Mouse (Mus musculus) natural killer cell, adult 2 months (primary cell): ENCODE data around the gene Znrd1as.

Experiments used
- DNase-seq, 2 experiments: peaks; one replicate each; pipeline ENCODE4 v3.0.0; 2022; ENCODE audit warnings: low spot score in 2 of 2

The Znrd1as gene

GRCm38 (mm10) chr17:36997033-36997735 lies 38.8 kb downstream of the Znrd1as start:
- DNase-seq: peak; percentile 16 to 50

DNA sequence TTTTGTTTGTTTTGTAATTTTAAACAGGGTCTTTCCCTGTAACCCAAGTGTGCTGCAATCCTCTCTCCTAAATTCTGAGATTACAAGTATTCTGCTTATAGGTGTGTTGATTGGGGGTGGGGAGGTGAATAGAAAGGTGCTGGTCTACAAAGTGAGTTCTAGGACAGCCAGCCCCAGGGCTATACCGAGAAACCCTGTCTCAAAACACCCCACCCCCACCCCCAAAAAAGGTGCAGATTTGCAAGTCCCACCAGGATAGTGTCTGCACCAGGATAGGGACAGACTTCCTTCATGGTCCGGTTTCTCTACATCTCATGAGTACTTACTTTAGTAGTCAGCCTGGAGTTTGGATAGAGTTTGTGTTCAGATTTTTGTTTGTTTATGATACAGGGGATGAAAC lies 40.1 kb downstream of the Znrd1as start:
- no peak for DNase-seq

DNA sequence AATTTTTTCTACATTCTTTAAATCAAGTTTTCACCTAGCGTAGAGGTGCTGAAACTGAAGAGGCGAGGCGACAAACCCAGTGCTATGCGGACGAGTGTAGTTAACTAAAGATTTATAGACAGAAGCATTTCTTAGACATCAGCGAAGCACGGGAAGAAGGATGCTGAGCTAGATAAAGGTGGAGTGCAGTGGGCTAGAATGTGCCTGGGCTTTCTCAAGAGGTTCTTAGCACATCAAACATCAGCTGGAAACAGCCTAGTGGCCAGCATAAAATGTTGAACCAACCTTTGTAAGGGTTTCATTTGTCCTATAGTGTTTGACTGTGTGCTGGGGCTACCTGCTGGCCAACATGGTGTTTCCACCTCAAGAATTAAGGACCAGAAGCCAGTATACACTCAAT lies 42.5 kb downstream of the Znrd1as start, which contains the start of gene Zfp57:
TSS of gene Zfp57 (plus strand) at position 301 of the 400 bp plus-strand sequence.
- no peak for DNase-seq

GRCm38 (mm10) chr17:37002364-37003330 lies 44.3 kb downstream of the Znrd1as start:
- peak in 1 of 2 experiments; percentile 1 for DNase-seq

- no peak for DNase-seq
Measured at GRCm38 (mm10) chr17:37003366-37003765, 45.0 kb downstream of the Znrd1as start.

GRCm38 (mm10) chr17:37008161-37008560 lies 49.8 kb downstream of the Znrd1as start:
- DNase-seq: no peak

- DNase-seq: peak in 1 of 2 experiments; percentile 3
Measured at GRCm38 (mm10) chr17:37009460-37010042, 51.2 kb downstream of the Znrd1as start.

- DNase-seq: no peak
Measured at GRCm38 (mm10) chr17:37011719-37012118, 53.3 kb downstream of the Znrd1as start.

DNA sequence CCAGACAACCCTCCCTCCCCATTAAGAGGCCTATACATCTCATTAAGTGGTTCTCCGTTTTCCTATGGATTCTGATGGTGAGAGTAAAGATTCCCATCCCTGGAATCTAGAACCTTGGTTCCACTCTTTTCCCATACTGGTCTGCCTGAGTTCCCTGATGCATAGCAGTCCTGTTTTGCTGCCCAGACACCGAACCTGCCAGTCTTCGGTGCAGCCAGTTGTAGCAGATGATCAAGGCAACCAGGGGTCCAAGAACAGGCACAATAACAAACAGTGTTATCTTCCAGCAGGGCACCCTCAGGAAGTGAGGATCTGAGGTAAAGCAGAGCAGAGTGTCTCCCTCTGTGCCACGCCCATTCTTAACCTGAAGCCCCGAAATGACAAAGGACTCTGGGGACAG lies 53.7 kb downstream of the Znrd1as start:
- DNase-seq: no peak
